Mouse (Mus musculus) heart, postnatal 0 days (tissue): ENCODE measurements around the gene Il13.

Experiments used
- CTCF ChIP-seq: IDR thresholded peaks from 2 replicates; pipeline ENCODE4 v1.5.1; 2016; ENCODE audit warnings: antibody characterized with exemption, control low read depth, low read depth
- EP300 ChIP-seq: IDR thresholded peaks from 2 replicates; pipeline ENCODE4 v1.6.1; 2016; ENCODE audit warnings: antibody characterized with exemption, low read depth

- TF ChIP-seq EP300 (no peak), CTCF (no peak)
These were observed 43.4 kb downstream of the Il13 start for GRCm38 (mm10) chr11:53591116-53591515.
